Comparison of ENCODE assay signal across 8 mouse cellular contexts in the genomic region with DNA sequence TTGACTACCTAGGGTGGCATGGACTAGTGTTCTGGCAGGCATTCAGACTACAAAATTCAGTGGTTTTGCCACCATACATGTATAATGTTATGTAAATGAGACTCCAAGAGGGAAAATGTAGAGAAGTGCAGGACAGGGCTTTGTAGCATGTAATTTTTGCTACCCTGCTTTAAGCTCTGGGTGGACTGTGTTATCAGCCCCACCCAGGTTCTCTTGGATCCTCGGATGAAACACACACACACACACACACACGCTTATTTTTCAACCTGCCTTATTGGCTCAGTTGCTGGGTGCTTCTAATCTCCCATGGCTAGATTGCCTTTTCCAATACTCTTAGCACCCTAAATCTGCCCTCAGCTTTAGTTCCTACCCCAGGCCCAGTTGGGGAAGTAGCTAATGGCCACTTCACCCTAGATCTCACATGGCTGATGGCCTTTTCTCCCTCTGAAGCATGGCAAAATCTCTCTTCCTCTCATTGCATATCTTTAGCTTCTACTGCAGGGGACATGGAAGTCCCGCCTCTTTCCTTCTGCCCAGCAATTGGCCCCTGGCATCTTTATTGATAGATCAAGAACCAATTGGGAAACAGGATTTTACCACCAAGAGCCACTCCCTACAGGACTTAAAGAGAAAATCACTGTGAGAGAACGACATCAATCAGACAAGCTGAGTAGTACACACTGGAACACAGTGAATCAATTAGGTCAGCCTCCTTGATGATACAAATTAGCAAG. TPM values are rescaled to one million over a fixed set of nuclear protein-coding genes. Genes with fewer than 3 reads are reported as not detected.
DNase-seq lines count a peak whose midpoint lies in the region; ATAC-seq and TF ChIP-seq lines count a peak whose summit lies in the region.

No protein-coding gene starts in this region.

- TF ChIP-seq EP300 in liver, postnatal 0 days (IDR thresholded peaks at IDR 0.05; ENCODE audit: low read depth), result no peak

- no peak overlapping the region for H3K27ac ChIP-seq in lung, embryonic 14.5 days (ENCODE audit: low read depth)
- H3K27ac ChIP-seq in liver, postnatal 0 days (ENCODE audit: low read depth), result no peak overlapping the region
- H3K27ac ChIP-seq in stomach, embryonic 16.5 days (ENCODE audit: low read length), result no peak overlapping the region

- ATAC-seq in lung, embryonic 14.5 days (ENCODE audit: insufficient read depth), result no peak
- ATAC-seq in liver, postnatal 0 days, result peak; percentile 68
- ATAC-seq in stomach, embryonic 16.5 days (ENCODE audit: insufficient read depth, low FRiP score), result peak; percentile 75; the same call in 1 of the 2 replicates

- no peak overlapping the region for H3K4me2 ChIP-seq in lung, embryonic 14.5 days
- H3K4me2 ChIP-seq in liver, postnatal 0 days (ENCODE audit: low read depth, low read length), result peak overlapping the region; percentile 19; the same call in 1 of the 2 replicates
- no peak overlapping the region for H3K4me2 ChIP-seq in stomach, embryonic 16.5 days (ENCODE audit: low read depth, low read length)

- no peak overlapping the region for H3K9ac ChIP-seq in lung, embryonic 14.5 days
- H3K9ac ChIP-seq in liver, postnatal 0 days (replicated peaks), result no peak overlapping the region
- H3K9ac ChIP-seq in stomach, embryonic 16.5 days (ENCODE audit: low read length), result no peak overlapping the region

- no peaks in the 10 kb centered on the region for H3K4me1 ChIP-seq in lung, embryonic 14.5 days (ENCODE audit: insufficient read depth)
- 0 out of 2 replicates have a peak, but pooled peaks cover 3% of the 10 kb centered on the region for H3K4me1 ChIP-seq in liver, postnatal 0 days (ENCODE audit: insufficient read depth)
- H3K4me1 ChIP-seq in stomach, embryonic 16.5 days (ENCODE audit: control insufficient read depth, insufficient read depth, low read length), result no peaks in the 10 kb centered on the region

- H3K9me3 ChIP-seq in lung, embryonic 14.5 days (ENCODE audit: low read depth, low read length), result no peaks in the 10 kb centered on the region
- H3K9me3 ChIP-seq in liver, postnatal 0 days (ENCODE audit: low read length), result no peaks in the 10 kb centered on the region
- H3K9me3 ChIP-seq in stomach, embryonic 16.5 days (replicated peaks; ENCODE audit: control insufficient read depth, low read length), result no peaks in the 10 kb centered on the region

- no peak for TF ChIP-seq CTCF in lung, embryonic 14.5 days (IDR thresholded peaks at IDR 0.05; ENCODE audit: low read depth)
- no peak for TF ChIP-seq CTCF in liver, postnatal 0 days (IDR thresholded peaks at IDR 0.05; ENCODE audit: low read depth)

- 64% methylated on average over 4 of the region's 4 CpGs for WGBS in lung, embryonic 14.5 days
- WGBS in liver, postnatal 0 days (ENCODE audit: insufficient replicate concordance), result 33% methylated on average over 4 of the region's 4 CpGs
- WGBS in stomach, embryonic 16.5 days, result 51% methylated on average over 4 of the region's 4 CpGs

- H3K4me3 ChIP-seq in lung, embryonic 14.5 days (ENCODE audit: low read depth, low read length), result no peak overlapping the region
- H3K4me3 ChIP-seq in liver, postnatal 0 days (ENCODE audit: low read depth, low read length), result no peak overlapping the region
- no peak overlapping the region; the same call in 1 of the 2 replicates for H3K4me3 ChIP-seq in stomach, embryonic 16.5 days (replicated peaks; ENCODE audit: low read length)

- DNase-seq in lung, embryonic 14.5 days, result peak; percentile 27
- no peak for DNase-seq in lung, postnatal 14 days
- peak; percentile 76 for DNase-seq in T-cell, adult 2 months (ENCODE audit: low spot score)
- DNase-seq in liver, postnatal 0 days, result peak; percentile 15
- DNase-seq in urinary bladder, postnatal 25 days (ENCODE audit: low spot score), result no peak
- no peak for DNase-seq in frontal cortex, postnatal 25 days (ENCODE audit: low spot score in 2 of 2)
- DNase-seq in urinary bladder, adult 18-20 months (ENCODE audit: low spot score in 2 of 2), result no peak

- H3K27me3 ChIP-seq in lung, embryonic 14.5 days (ENCODE audit: insufficient read depth, low read length), result no peaks in the 10 kb centered on the region
- H3K27me3 ChIP-seq in liver, postnatal 0 days (ENCODE audit: insufficient read depth, low read length), result no peaks in the 10 kb centered on the region
- H3K27me3 ChIP-seq in stomach, embryonic 16.5 days (ENCODE audit: control insufficient read depth, insufficient read depth, low read length), result no peaks in the 10 kb centered on the region

- H3K36me3 ChIP-seq in lung, embryonic 14.5 days (ENCODE audit: insufficient read depth), result no peaks in the 10 kb centered on the region
- no peaks in the 10 kb centered on the region for H3K36me3 ChIP-seq in liver, postnatal 0 days (replicated peaks; ENCODE audit: insufficient read depth, low read length)
- H3K36me3 ChIP-seq in stomach, embryonic 16.5 days (ENCODE audit: control insufficient read depth, insufficient read depth, low read length), result no peaks in the 10 kb centered on the region

RNA-seq across cellular contexts. Expression of gene Tnfaip3, which starts 28.2 kb away (rescaled TPM):
- 1.6 and 2.3 TPM in 2 replicates for polyA plus RNA-seq in lung, embryonic 14.5 days (2014; fragmentation: Nextera tagmentation; extraction: Ambion mirVana)
- polyA plus RNA-seq in liver, postnatal 0 days (2015; fragmentation: Nextera tagmentation; extraction: Ambion mirVana), result 0.89 and 1.3 TPM in 2 replicates
- polyA plus RNA-seq in stomach, embryonic 16.5 days (2015; fragmentation: Nextera tagmentation; extraction: Ambion mirVana), result 2.5 and 3.1 TPM in 2 replicates

Comparison
In these comparisons a context has a peak if more than half of its experiments do, and no peak if none do; other contexts are left out.
1. DNase-seq: peak in lung, embryonic 14.5 days (single experiment), T-cell, adult 2 months (single experiment) and liver, postnatal 0 days (single experiment); none in lung, postnatal 14 days (single experiment), urinary bladder, postnatal 25 days (single experiment), frontal cortex, postnatal 25 days (0 of 2) and urinary bladder, adult 18-20 months (0 of 2).